Mouse (Mus musculus): ENCODE results near the gene Tmf1. TPM values are rescaled to one million over a fixed set of nuclear protein-coding genes. Genes with fewer than 3 reads are reported as not detected.

The Tmf1 gene
- polyA plus RNA-seq (2012; rRNA removed) = 9.4 and 9.9 TPM in 2 replicates

GRCm38 (mm10) chr6:97178491-97179366 is at the start of gene Tmf1:
Gene Tmf1 (minus strand): TSS chr6:97179122.
- H3K4me3 ChIP-seq (ENCODE audit: insufficient read depth, low read length) = peak within 1 kb of the TSS; percentile 66
- TF ChIP-seq POLR2A (IDR thresholded peaks at IDR 0.05; ENCODE audit: extremely low read depth, insufficient read depth, low read length) = peak; percentile 91
- no peak for TF ChIP-seq CTCF (IDR thresholded peaks at IDR 0.05; ENCODE audit: extremely low read depth, insufficient read depth, low read length)
- peak within 1 kb of the TSS; percentile 96 for H3K27ac ChIP-seq (ENCODE audit: insufficient read depth, low read length)
- no peaks in the 10 kb centered on the region; the same call in 1 of the 2 replicates for H3K4me1 ChIP-seq (ENCODE audit: control insufficient read depth, insufficient read depth, low read length)

- Histone ChIP-seq H3K4me3 (ENCODE audit: insufficient read depth, low read length) (no peak overlapping the region), H3K27ac (ENCODE audit: insufficient read depth, low read length) (no peak overlapping the region), H3K4me1 (ENCODE audit: control insufficient read depth, insufficient read depth, low read length) (peaks cover 3% of the 10 kb centered on the region; the same call in 1 of the 2 replicates)
- TF ChIP-seq POLR2A (IDR thresholded peaks at IDR 0.05; ENCODE audit: extremely low read depth, insufficient read depth, low read length) = no peak
- TF ChIP-seq CTCF (IDR thresholded peaks at IDR 0.05; ENCODE audit: extremely low read depth, insufficient read depth, low read length) = no peak
These were observed 48.3 kb upstream of the Tmf1 start for GRCm38 (mm10) chr6:97227067-97227847.

GRCm38 (mm10) chr6:97226083-97226491 is 47.2 kb upstream of the Tmf1 start:
- no peak overlapping the region for H3K4me3 ChIP-seq (ENCODE audit: insufficient read depth, low read length)
- TF ChIP-seq POLR2A (IDR thresholded peaks at IDR 0.05; ENCODE audit: extremely low read depth, insufficient read depth, low read length) = no peak
- no peak for TF ChIP-seq CTCF (IDR thresholded peaks at IDR 0.05; ENCODE audit: extremely low read depth, insufficient read depth, low read length)
- H3K27ac ChIP-seq (ENCODE audit: insufficient read depth, low read length) = no peak overlapping the region
- H3K4me1 ChIP-seq (ENCODE audit: control insufficient read depth, insufficient read depth, low read length) = peaks cover 11% of the 10 kb centered on the region

- Histone ChIP-seq H3K27ac (ENCODE audit: insufficient read depth, low read length) (no peak overlapping the region), H3K4me3 (ENCODE audit: insufficient read depth, low read length) (no peak overlapping the region), H3K4me1 (ENCODE audit: control insufficient read depth, insufficient read depth, low read length) (peaks cover 13% of the 10 kb centered on the region)
- no peak for TF ChIP-seq CTCF (IDR thresholded peaks at IDR 0.05; ENCODE audit: extremely low read depth, insufficient read depth, low read length)
- TF ChIP-seq POLR2A (IDR thresholded peaks at IDR 0.05; ENCODE audit: extremely low read depth, insufficient read depth, low read length) = no peak
These were observed 45.6 kb upstream of the Tmf1 start for GRCm38 (mm10) chr6:97224505-97224904.

- no peak overlapping the region for H3K4me3 ChIP-seq (ENCODE audit: insufficient read depth, low read length)
- TF ChIP-seq POLR2A (IDR thresholded peaks at IDR 0.05; ENCODE audit: extremely low read depth, insufficient read depth, low read length) = no peak
- TF ChIP-seq CTCF (IDR thresholded peaks at IDR 0.05; ENCODE audit: extremely low read depth, insufficient read depth, low read length) = no peak
- H3K27ac ChIP-seq (ENCODE audit: insufficient read depth, low read length) = no peak overlapping the region
- H3K4me1 ChIP-seq (ENCODE audit: control insufficient read depth, insufficient read depth, low read length) = peaks cover 13% of the 10 kb centered on the region
These were observed 44.6 kb upstream of the Tmf1 start for GRCm38 (mm10) chr6:97223566-97223965.

- Histone ChIP-seq H3K4me1 (ENCODE audit: control insufficient read depth, insufficient read depth, low read length) (peaks cover 13% of the 10 kb centered on the region), H3K27ac (ENCODE audit: insufficient read depth, low read length) (no peak overlapping the region), H3K4me3 (ENCODE audit: insufficient read depth, low read length) (no peak overlapping the region)
- no peak for TF ChIP-seq POLR2A (IDR thresholded peaks at IDR 0.05; ENCODE audit: extremely low read depth, insufficient read depth, low read length)
- no peak for TF ChIP-seq CTCF (IDR thresholded peaks at IDR 0.05; ENCODE audit: extremely low read depth, insufficient read depth, low read length)
These were observed 44.1 kb upstream of the Tmf1 start for GRCm38 (mm10) chr6:97222931-97223467.

GRCm38 (mm10) chr6:97222321-97222720 is 43.4 kb upstream of the Tmf1 start:
- Histone ChIP-seq H3K4me1 (ENCODE audit: control insufficient read depth, insufficient read depth, low read length) (peaks cover 13% of the 10 kb centered on the region), H3K27ac (ENCODE audit: insufficient read depth, low read length) (0 out of 2 replicates have a peak overlapping the region, but pooled peaks have one; percentile 44), H3K4me3 (ENCODE audit: insufficient read depth, low read length) (no peak overlapping the region)
- TF ChIP-seq POLR2A (IDR thresholded peaks at IDR 0.05; ENCODE audit: extremely low read depth, insufficient read depth, low read length) = no peak
- no peak for TF ChIP-seq CTCF (IDR thresholded peaks at IDR 0.05; ENCODE audit: extremely low read depth, insufficient read depth, low read length)

- H3K27ac ChIP-seq (ENCODE audit: insufficient read depth, low read length) = peak overlapping the region; percentile 44; the same call in 1 of the 2 replicates
- TF ChIP-seq POLR2A (IDR thresholded peaks at IDR 0.05; ENCODE audit: extremely low read depth, insufficient read depth, low read length) (peak; percentile 40; the same call in 1 of the 2 replicates), CTCF (IDR thresholded peaks at IDR 0.05; ENCODE audit: extremely low read depth, insufficient read depth, low read length) (no peak)
- H3K4me3 ChIP-seq (ENCODE audit: insufficient read depth, low read length) = no peak overlapping the region
- H3K4me1 ChIP-seq (ENCODE audit: control insufficient read depth, insufficient read depth, low read length) = peaks cover 13% of the 10 kb centered on the region
These were observed 42.5 kb upstream of the Tmf1 start for GRCm38 (mm10) chr6:97221205-97222025.

Data from cortical plate, adult 2 months (tissue).